Mouse (Mus musculus) cerebellum, adult 2 months (tissue): ENCODE data around the gene Frem2. TPM values are rescaled to one million over a fixed set of nuclear protein-coding genes. Genes with fewer than 3 reads are reported as not detected.
A peak's percentile ranks its signal among the peaks of the same experiment; 100 is the strongest.

ENCODE experiments used
- DNase-seq, 2 experiments: peaks; one replicate each; pipeline ENCODE4 v3.0.0; 2021
- H3K27ac ChIP-seq: fragments of 200-500 bp; 2 replicates; pipeline ENCODE4 v1.5.1; 2012; ENCODE audit warnings: low read length, control low read depth, inconsistent platforms; ENCODE audit not compliant: insufficient read depth
- H3K27me3 ChIP-seq: fragments of 200-500 bp; 2 replicates; pipeline ENCODE4 v1.6.1; 2012; ENCODE audit warnings: inconsistent platforms, mild to moderate bottlenecking, low read length, moderate library complexity; ENCODE audit not compliant: control insufficient read depth, insufficient read depth
- H3K4me1 ChIP-seq: fragments of 200-500 bp; 2 replicates; pipeline ENCODE4 v1.6.1; 2011; ENCODE audit warnings: low read length; ENCODE audit not compliant: control insufficient read depth, insufficient read depth
- H3K4me3 ChIP-seq: fragments of 200-500 bp; replicated peaks from 2 replicates; pipeline ENCODE3; 2011; ENCODE audit warnings: mild to moderate bottlenecking, low read depth, low read length, control low read depth; ENCODE audit not compliant: insufficient read depth
- CTCF ChIP-seq: fragments of 200-500 bp; IDR thresholded peaks from 2 replicates; pipeline ENCODE4 v1.5.1; 2011; ENCODE audit warnings: low read depth, mild to moderate bottlenecking, control low read depth, low read length, moderate library complexity, borderline replicate concordance; ENCODE audit not compliant: insufficient read depth
- POLR2A ChIP-seq: fragments of 200-500 bp; IDR thresholded peaks from 2 replicates; pipeline ENCODE4 v1.6.1; 2011; ENCODE audit warnings: low read length, control low read depth, borderline replicate concordance; ENCODE audit not compliant: insufficient read depth
- WGBS: fragments of 180-500 bp; shearing (Covaris S2); methylation state at CpG from one replicate; pipeline ENCODE4 v1.1.7; 2018; 5-methylcytosine and 5-hydroxymethylcytosine counted together
- polyA plus RNA-seq: library from polyadenylated mRNA; depleted of rRNA; stranded (reverse); fragments of >200 nt; gene quantifications from 2 replicates; pipeline ENCODE4 v1.2.3, GENCODE M21; 2012

Frem2 gene
- polyA plus RNA-seq, 1 experiment = 1.00 TPM

GRCm38 (mm10) chr3:53620355-53620754 is 36.8 kb downstream of the Frem2 start:
- TF ChIP-seq POLR2A (no peak), CTCF (no peak)
- no peaks in the 10 kb centered on the region; the same call in 1 of the 2 replicates for H3K27me3 ChIP-seq
- WGBS = 62% methylated on average over 8 of the region's 8 CpGs
- no peak for DNase-seq
- H3K4me3 ChIP-seq = no peak overlapping the region
- H3K27ac ChIP-seq = no peak overlapping the region
- H3K4me1 ChIP-seq = no peaks in the 10 kb centered on the region

DNA sequence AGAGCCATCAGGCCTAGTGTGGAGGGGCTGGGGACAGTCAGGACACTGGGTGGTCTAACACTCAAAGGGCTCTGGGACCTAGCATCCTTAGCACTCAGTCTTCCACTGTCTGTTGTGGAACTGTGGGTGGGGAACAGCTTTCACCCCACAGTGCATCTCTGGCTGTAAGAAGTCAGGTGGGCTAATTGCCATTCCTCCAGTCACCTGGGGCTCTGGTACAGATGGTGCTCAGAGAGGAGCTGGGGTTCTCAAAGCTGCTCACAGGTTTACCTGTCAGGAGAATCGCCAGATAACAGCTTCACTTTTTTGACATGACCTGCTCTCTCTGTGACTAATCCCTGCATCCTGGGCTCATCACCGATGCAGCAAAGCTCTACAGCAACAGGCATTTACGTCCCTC is 46.0 kb downstream of the Frem2 start:
- peak; percentile 30 to 64 for DNase-seq
- H3K27me3 ChIP-seq = no peaks in the 10 kb centered on the region
- 11% methylated on average over 3 of the region's 3 CpGs for WGBS
- peaks cover 4% of the 10 kb centered on the region for H3K4me1 ChIP-seq
- H3K4me3 ChIP-seq = no peak overlapping the region
- no peak overlapping the region for H3K27ac ChIP-seq
- TF ChIP-seq CTCF (no peak), POLR2A (no peak)

DNA sequence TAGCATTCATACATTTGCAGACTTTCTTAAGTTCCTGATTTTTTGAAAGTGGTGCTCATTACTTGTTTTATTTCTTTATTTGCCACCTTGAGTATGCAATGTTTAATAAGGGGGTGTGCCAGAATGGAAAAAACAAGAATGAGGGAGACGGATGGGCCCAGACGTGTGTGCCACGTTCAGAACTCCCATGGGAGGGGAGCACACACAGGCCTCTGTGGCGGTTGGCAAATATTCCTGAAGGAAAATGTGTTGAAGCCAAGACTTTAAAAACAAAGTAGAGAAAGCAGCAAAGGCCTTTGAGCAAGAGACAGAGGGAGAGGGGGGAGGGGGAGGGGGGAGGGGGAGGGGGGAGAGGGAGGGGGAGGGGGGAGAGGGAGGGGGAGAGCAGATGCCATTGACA is 47.3 kb downstream of the Frem2 start:
- Histone ChIP-seq H3K4me1 (peaks cover 4% of the 10 kb centered on the region), H3K27ac (no peak overlapping the region), H3K4me3 (no peak overlapping the region), H3K27me3 (no peaks in the 10 kb centered on the region)
- WGBS = 46% methylated on average over 4 of the region's 4 CpGs
- TF ChIP-seq POLR2A (no peak), CTCF (no peak)
- DNase-seq = peak in 1 of 2 experiments; percentile 3

DNA sequence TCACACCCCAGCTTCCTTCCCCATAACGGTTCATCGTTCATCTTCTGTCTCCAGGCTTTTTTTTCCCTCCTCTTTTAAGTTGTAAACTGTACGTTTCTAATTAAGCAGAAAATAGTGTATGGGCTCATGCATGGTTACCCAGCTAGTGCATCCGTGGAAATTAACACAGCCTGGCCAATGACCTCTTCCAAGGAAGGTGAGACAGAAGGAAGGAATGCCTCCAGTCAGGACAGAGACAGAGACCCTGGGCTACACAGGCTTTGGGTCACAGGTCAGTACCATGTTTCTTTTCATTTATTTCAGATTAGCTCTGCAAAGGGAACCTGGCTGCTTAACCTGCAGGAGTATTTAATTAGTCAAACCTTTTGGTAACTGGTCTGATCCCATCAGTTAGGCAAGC is 57.0 kb downstream of the Frem2 start:
- Histone ChIP-seq H3K27me3 (no peaks in the 10 kb centered on the region; the same call in 1 of the 2 replicates), H3K4me1 (no peaks in the 10 kb centered on the region), H3K27ac (no peak overlapping the region), H3K4me3 (no peak overlapping the region)
- DNase-seq = no peak
- 33% methylated on average over 4 of the region's 4 CpGs for WGBS
- TF ChIP-seq POLR2A = no peak
- no peak for TF ChIP-seq CTCF

GRCm38 (mm10) chr3:53599315-53599714 is 57.8 kb downstream of the Frem2 start:
- DNase-seq = no peak
- TF ChIP-seq CTCF = no peak
- TF ChIP-seq POLR2A = no peak
- Histone ChIP-seq H3K4me3 (no peak overlapping the region), H3K4me1 (no peaks in the 10 kb centered on the region), H3K27ac (no peak overlapping the region), H3K27me3 (no peaks in the 10 kb centered on the region; the same call in 1 of the 2 replicates)
- 65% methylated on average over 7 of the region's 7 CpGs for WGBS

GRCm38 (mm10) chr3:53598153-53598800 is 58.9 kb downstream of the Frem2 start:
- TF ChIP-seq CTCF = no peak
- no peak for TF ChIP-seq POLR2A
- Histone ChIP-seq H3K27me3 (no peaks in the 10 kb centered on the region; the same call in 1 of the 2 replicates), H3K4me3 (no peak overlapping the region), H3K4me1 (no peaks in the 10 kb centered on the region), H3K27ac (no peak overlapping the region)
- no peak for DNase-seq
- 34% methylated on average over 9 of the region's 9 CpGs for WGBS

DNA sequence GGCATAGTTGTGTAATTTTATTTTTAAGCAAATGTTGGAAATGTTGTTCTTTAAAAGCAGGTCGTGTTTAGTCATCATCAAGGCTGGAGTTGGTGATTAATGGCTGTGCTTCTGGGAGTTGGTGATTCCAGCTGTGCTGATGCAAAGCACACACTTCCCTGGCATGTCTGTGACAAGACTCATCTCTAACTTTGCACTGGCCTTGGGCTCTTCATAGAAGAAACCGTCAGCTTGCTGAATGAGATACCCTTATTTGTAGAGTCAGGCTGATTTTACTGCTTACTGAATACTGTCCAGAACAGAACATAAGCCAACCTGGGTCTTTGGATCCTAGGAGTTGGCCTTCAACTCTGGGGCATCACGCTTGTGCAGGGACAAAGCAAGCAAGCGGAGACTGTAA is 62.7 kb downstream of the Frem2 start:
- no peak for DNase-seq
- Histone ChIP-seq H3K4me3 (no peak overlapping the region), H3K4me1 (no peaks in the 10 kb centered on the region), H3K27ac (no peak overlapping the region), H3K27me3 (no peaks in the 10 kb centered on the region)
- 79% methylated on average over 4 of the region's 4 CpGs for WGBS
- TF ChIP-seq POLR2A = no peak

GRCm38 (mm10) chr3:53593718-53594117 is 63.4 kb downstream of the Frem2 start:
- WGBS = 22% methylated on average over 3 of the region's 3 CpGs
- H3K4me3 ChIP-seq = no peak overlapping the region
- no peak for TF ChIP-seq CTCF
- no peak for TF ChIP-seq POLR2A
- no peak overlapping the region for H3K27ac ChIP-seq
- H3K4me1 ChIP-seq = no peaks in the 10 kb centered on the region
- no peaks in the 10 kb centered on the region for H3K27me3 ChIP-seq
- DNase-seq = no peak
